Mouse (Mus musculus) MEL (cell line): ENCODE measurements around the gene Bmpr2.

Source experiments
- BHLHE40 ChIP-seq: IDR thresholded peaks from 2 replicates; pipeline ENCODE4 v1.6.1; 2012; ENCODE audit warnings: low read depth, mild to moderate bottlenecking, inconsistent platforms, low read length, improper control_type of control experiment, borderline replicate concordance
- CTCF ChIP-seq, 3 experiments: IDR thresholded peaks in 2 of 3; conservative IDR thresholded peaks in 1 of 3; 2 replicates each; pipeline ENCODE4 v1.5.1; 2011 to 2012; ENCODE audit warnings: low read length in 3 of 3, low read depth in 2 of 3, mild to moderate bottlenecking in 2 of 3, improper control_type of control experiment in 1 of 3, inconsistent platforms in 1 of 3, mixed read lengths in 1 of 3, moderate library complexity in 1 of 3; ENCODE audit not compliant: control insufficient read depth in 1 of 3, insufficient read depth in 1 of 3, poor library complexity in 1 of 3, severe bottlenecking in 1 of 3
- GABPA ChIP-seq: IDR thresholded peaks from 2 replicates; pipeline ENCODE4 v1.6.1; 2012; ENCODE audit warnings: low read depth, mild to moderate bottlenecking, inconsistent platforms, low read length, improper control_type of control experiment, moderate library complexity
- HCFC1 ChIP-seq: IDR thresholded peaks from 2 replicates; pipeline ENCODE4 v1.6.1; 2012; ENCODE audit warnings: low read depth, mild to moderate bottlenecking, inconsistent platforms, low read length, improper control_type of control experiment, moderate library complexity
- POLR2A ChIP-seq, 2 experiments: IDR thresholded peaks; 2 replicates each; pipeline ENCODE4 v1.6.1; 2011 to 2012; ENCODE audit warnings: low read length in 2 of 2, mild to moderate bottlenecking in 2 of 2, control low read depth in 1 of 2, improper control_type of control experiment in 1 of 2, low read depth in 1 of 2, moderate library complexity in 1 of 2; ENCODE audit not compliant: control insufficient read depth in 1 of 2, insufficient read depth in 1 of 2, poor library complexity in 1 of 2
- POLR2AphosphoS2 ChIP-seq: IDR thresholded peaks from 2 replicates; pipeline ENCODE4 v1.6.1; 2011; ENCODE audit warnings: low read length, improper control_type of control experiment
- ZC3H11A ChIP-seq: IDR thresholded peaks from 2 replicates; pipeline ENCODE4 v1.6.1; 2012; ENCODE audit warnings: low read depth, mild to moderate bottlenecking, inconsistent platforms, low read length, improper control_type of control experiment

DNA sequence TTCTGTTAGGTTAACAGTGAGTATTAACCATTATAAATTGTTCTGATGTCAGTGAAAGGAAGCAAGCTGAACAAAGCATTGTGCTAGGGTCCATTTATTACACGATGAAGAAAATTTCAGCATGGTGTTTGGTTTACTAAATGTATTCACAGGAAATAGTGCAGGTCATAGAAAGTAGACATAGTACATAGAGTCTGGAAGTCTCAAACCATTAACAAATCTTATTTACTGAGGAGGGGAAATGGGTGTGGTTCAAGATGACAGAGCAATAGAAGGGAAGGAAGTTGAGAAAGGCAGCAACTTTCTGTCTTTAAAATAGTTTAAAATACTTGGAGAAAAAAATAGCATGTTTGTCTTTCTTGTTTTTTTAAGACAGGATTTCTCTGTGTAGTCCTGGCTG lies 160.0 kb downstream of the Bmpr2 start:
- TF ChIP-seq CTCF (IDR thresholded peaks at IDR 0.05 in 2 of 3, conservative IDR thresholded peaks at IDR 0.05 in 1 of 3; ENCODE audit: control insufficient read depth in 1 of 3, insufficient read depth in 1 of 3, low read depth in 2 of 3, low read length in 3 of 3, poor library complexity in 1 of 3, severe bottlenecking in 1 of 3) (no peak), HCFC1 (no peak), POLR2A (IDR thresholded peaks at IDR 0.05; ENCODE audit: control insufficient read depth in 1 of 2, insufficient read depth in 1 of 2, low read depth in 1 of 2, low read length in 2 of 2, poor library complexity in 1 of 2) (no peak), POLR2AphosphoS2 (no peak), GABPA (no peak), BHLHE40 (no peak), ZC3H11A (no peak)
